Mouse (Mus musculus): ENCODE results near the gene Esp16.
"Not testable (repeated sequence)": the region's sequence is repeated elsewhere in the genome, so short reads cannot be mapped to it uniquely, and the experiment has no call there.

Gene Esp16

DNA sequence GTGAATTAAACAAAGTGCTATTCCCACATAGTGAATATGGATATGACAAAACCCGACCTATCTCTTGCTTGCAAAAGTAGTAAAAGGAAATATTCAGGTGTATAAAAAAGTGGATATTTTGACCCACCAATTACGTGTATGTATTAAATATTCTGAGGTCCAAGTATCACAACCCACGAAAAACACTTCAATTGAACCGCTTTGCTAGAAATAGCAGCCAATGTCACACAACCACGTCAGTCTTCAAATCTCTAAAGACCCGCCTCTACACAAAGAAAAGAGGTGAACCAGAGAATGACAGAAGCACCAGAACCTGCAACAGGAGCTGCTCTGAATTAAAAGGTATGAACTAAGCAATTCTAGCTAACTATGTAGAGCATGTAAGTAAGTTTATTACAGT is at the start of gene Esp16:
Gene Esp16, plus strand, starts transcription at position 301 of the 400 bp plus-strand sequence.
- not testable (repeated sequence) for DNase-seq

DNA sequence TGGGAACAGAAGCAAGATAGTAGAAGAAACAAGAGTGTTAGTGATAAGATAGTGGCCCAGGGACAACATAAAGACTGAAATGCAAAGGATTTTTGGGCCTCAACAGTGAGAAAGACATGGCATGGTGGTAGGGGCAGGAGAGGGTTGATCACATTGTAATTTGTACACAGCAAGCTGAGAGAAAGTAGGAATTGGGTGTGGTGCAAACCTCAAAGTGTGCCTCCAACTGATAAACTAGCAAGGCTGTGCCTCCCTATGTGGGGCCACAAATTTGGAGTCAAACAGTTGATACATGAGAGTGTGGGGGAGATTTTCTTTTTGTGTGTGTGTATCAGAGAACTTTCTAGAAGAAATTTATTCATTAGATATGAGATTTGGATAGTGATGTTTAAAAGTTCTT is 37.9 kb upstream of the Esp16 start:
- DNase-seq, result not testable (repeated sequence)
